Mouse (Mus musculus) olfactory bulb, adult 2 months (tissue): ENCODE measurements at regions not wholly inside any gene's neighbourhood (a gene's known extent, or its start where the extent isn't known, plus 50 kb on each side); places are given as distances from the start of the nearest gene placed in this dataset.

ENCODE experiments used
- CTCF ChIP-seq: fragments of 200-500 bp; IDR thresholded peaks from 2 replicates; pipeline ENCODE4 v1.5.1; 2012; ENCODE audit warnings: low read depth, mild to moderate bottlenecking, low read length, moderate library complexity; ENCODE audit not compliant: insufficient read depth
- POLR2A ChIP-seq: fragments of 200-500 bp; IDR thresholded peaks from 2 replicates; pipeline ENCODE4 v1.6.1; 2012; ENCODE audit warnings: mild to moderate bottlenecking, low read depth, low read length, moderate library complexity; ENCODE audit not compliant: insufficient read depth

DNA sequence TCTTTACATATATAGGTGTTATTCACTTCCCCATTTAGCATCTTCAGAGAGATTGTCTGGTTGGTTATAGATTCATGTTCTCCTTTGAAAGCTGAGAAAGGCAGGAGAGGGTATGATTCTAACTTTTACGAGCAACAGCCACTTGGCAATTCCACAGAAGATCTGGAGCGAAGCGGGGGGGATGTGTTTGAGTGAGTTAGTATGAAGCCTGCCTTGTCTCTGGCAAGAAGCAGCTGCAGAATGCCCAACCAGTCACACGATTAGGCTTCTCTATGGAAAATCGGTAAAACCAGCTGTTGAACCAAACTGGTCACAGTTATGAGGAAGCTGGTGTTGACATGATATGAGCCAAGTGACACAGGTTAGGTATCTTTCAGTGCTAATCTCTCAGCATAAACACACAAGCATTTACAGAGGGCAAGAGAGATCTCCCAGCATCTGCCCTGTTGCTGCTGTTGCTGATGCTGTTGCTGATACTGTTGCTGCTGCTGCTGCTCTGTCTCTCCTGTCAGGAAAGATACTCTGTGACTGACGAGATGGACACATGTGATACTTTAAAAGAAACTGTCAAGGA is 455.7 kb upstream of the Adgrl2 start:
- TF ChIP-seq CTCF (no peak), POLR2A (no peak)
